Mouse (Mus musculus) inflammation-experienced regulatory T-cells, adult 16 weeks (primary cell): ENCODE measurements around the gene BC147527. TPM values are rescaled to one million over a fixed set of nuclear protein-coding genes. Genes with fewer than 3 reads are reported as not detected.

ENCODE experiments used
- polyA plus RNA-seq: library from polyadenylated mRNA; unstranded; fragments of 100-300 nt; shearing (Covaris generic); gene quantifications from one replicate; pipeline ENCODE4 v1.2.1, GENCODE M21; 2017

The BC147527 gene
- polyA plus RNA-seq, result 88.4 TPM

DNA sequence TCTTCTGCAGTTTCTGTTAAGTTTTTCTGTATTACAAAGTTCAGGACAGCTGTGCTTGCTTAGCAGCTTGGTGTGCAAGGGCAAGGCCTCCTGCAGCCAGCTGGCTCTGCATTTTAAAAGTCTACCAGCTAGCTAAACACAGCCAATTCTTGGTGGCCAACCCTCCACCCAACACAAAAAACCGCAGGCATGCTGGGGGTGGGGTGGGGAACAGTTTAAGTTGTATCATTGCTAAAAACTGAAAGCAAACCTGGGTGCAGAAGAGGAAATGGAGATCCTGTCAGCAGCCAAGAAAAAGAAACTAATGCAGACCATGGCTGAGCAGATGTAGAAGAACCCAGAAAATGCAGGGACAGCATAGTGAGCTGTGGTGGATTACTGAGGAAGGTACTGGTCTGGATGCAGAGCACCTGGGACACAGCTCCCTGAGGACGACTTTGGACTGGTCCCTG is at the start of gene BC147527:
TSS of gene BC147527 (plus strand) at position 402 of the 452 bp plus-strand sequence.

GRCm38 (mm10) chr13:120262870-120263269 is 37.3 kb upstream of the BC147527 start, which contains the start of gene AF067061:
Gene AF067061 (plus strand): TSS chr13:120263114.

GRCm38 (mm10) chr13:120316578-120316977 is 16.4 kb downstream of the BC147527 start, which contains the start of gene Tcstv3:
Gene Tcstv3 (plus strand): TSS chr13:120316878.

Other genes with a start within 250 kb of the BC147527 start
- not detected for gene Gm21188, start 248.2 kb upstream of the BC147527 start, polyA plus RNA-seq
- not detected for gene Gm20767, start 160.1 kb upstream of the BC147527 start, polyA plus RNA-seq
- not detected for gene Gm21818, start 128.0 kb upstream of the BC147527 start, polyA plus RNA-seq
- gene Gm21762, start 84.4 kb upstream of the BC147527 start, polyA plus RNA-seq, result not detected
- not detected for gene Gm21731, start 61.3 kb upstream of the BC147527 start, polyA plus RNA-seq
- not detected for gene AF067061, start 37.3 kb upstream of the BC147527 start, polyA plus RNA-seq
- gene Tcstv3, start 16.5 kb downstream of the BC147527 start, polyA plus RNA-seq, result not detected